Mouse (Mus musculus) lung, postnatal 0 days (tissue): ENCODE data around the gene Fam155a. TPM values are rescaled to one million over a fixed set of nuclear protein-coding genes. Genes with fewer than 3 reads are reported as not detected.
A peak's percentile ranks its signal among the peaks of the same experiment; 100 is the strongest.

ENCODE experiments used
- ATAC-seq: fragments of 200-750 bp; cut with Nextera tagmentation; 2 replicates; pipeline ENCODE4 v1.8.0; 2017; ENCODE audit warnings: moderate library complexity
- DNase-seq: peaks from one replicate; pipeline ENCODE4 v3.0.0-alpha.2; 2016; ENCODE audit warnings: low spot score
- H3K27ac ChIP-seq: fragments of 300-500 bp; sonication (generic); 2 replicates; pipeline ENCODE4 v1.5.1; 2014; ENCODE audit warnings: antibody characterized with exemption, mild to moderate bottlenecking, low read length, mixed read lengths
- H3K27me3 ChIP-seq: fragments of 300-500 bp; sonication (generic); replicated peaks from 2 replicates; pipeline ENCODE4 v1.6.1; 2014; ENCODE audit warnings: low read length, mixed read lengths; ENCODE audit not compliant: insufficient read depth
- H3K36me3 ChIP-seq: fragments of 300-500 bp; sonication (generic); 2 replicates; pipeline ENCODE4 v1.6.1; 2014; ENCODE audit warnings: low read length, mixed read lengths; ENCODE audit not compliant: insufficient read depth
- H3K4me1 ChIP-seq: fragments of 300-500 bp; sonication (generic); 2 replicates; pipeline ENCODE4 v1.6.1; 2014; ENCODE audit warnings: antibody characterized with exemption, low read depth, low read length, mixed read lengths; ENCODE audit not compliant: insufficient read depth
- H3K4me2 ChIP-seq: fragments of 300-500 bp; sonication (generic); replicated peaks from 2 replicates; pipeline ENCODE4 v1.6.1; 2014; ENCODE audit warnings: low read depth, mild to moderate bottlenecking, low read length, moderate library complexity, mixed read lengths
- H3K4me3 ChIP-seq: fragments of 300-500 bp; sonication (generic); 2 replicates; pipeline ENCODE4 v1.5.1; 2014; ENCODE audit warnings: low read depth, low read length
- H3K9ac ChIP-seq: fragments of 300-500 bp; sonication (generic); replicated peaks from 2 replicates; pipeline ENCODE4 v1.6.1; 2014; ENCODE audit warnings: low read depth, mild to moderate bottlenecking
- H3K9me3 ChIP-seq: fragments of 300-500 bp; sonication (generic); 2 replicates; pipeline ENCODE4 v1.6.1; 2016; ENCODE audit warnings: low read length, mixed read lengths
- CTCF ChIP-seq: IDR thresholded peaks from 2 replicates; pipeline ENCODE4 v1.5.1; 2016; ENCODE audit warnings: antibody characterized with exemption, mild to moderate bottlenecking
- EP300 ChIP-seq: IDR thresholded peaks from 2 replicates; pipeline ENCODE4 v1.6.1; 2016; ENCODE audit warnings: antibody characterized with exemption, mild to moderate bottlenecking, control low read depth
- WGBS: fragments of 180-500 bp; shearing (Covaris S2); extraction: QIAGEN DNeasy Blood & Tissue Kit; methylation state at CpG from one replicate; pipeline ENCODE4 v1.1.7; 2014; 5-methylcytosine and 5-hydroxymethylcytosine counted together
- polyA plus RNA-seq: library from polyadenylated mRNA; unstranded; fragments of >200 nt; fragmentation: Nextera tagmentation; extraction: Ambion mirVana; gene quantifications from 2 replicates; pipeline ENCODE4 v1.2.1, GENCODE M21; 2015

The Fam155a gene
- polyA plus RNA-seq, 1 experiment from 2014 or later, result 0.11 TPM

GRCm38 (mm10) chr8:9347163-9347562 is 423.8 kb downstream of the Fam155a start:
- ATAC-seq (peak; percentile 83), DNase-seq (peak; percentile 28)
- Histone ChIP-seq H3K9ac (no peak overlapping the region), H3K4me2 (no peak overlapping the region), H3K27ac (peak overlapping the region; percentile 43; the same call in 1 of the 2 replicates), H3K4me1 (no peaks in the 10 kb centered on the region), H3K9me3 (no peaks in the 10 kb centered on the region), H3K27me3 (no peaks in the 10 kb centered on the region), H3K4me3 (no peak overlapping the region), H3K36me3 (no peaks in the 10 kb centered on the region)
- TF ChIP-seq EP300, result peak; percentile 66
- no peak for TF ChIP-seq CTCF
- WGBS, result 54% methylated on average over 4 of the region's 4 CpGs

DNA sequence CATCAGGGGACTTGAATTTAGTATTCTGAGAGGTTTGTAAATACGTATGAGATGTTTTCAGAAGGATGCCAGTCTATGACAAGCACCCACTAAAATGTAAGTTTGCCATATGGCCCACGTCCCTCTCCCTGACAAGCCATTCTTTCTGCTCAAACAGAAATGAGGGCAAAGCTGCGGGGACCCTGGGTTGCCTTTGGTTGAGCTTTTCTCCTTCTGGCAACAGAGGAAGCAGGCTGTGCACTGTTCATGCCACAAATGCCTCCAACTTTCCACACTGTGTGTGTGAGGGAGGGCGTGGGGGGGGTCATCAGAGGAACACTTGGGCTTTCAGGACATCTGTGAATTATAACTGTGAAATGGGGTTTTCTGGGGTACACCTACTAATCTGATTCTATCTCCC is 426.8 kb downstream of the Fam155a start:
- Histone ChIP-seq H3K9me3 (no peaks in the 10 kb centered on the region), H3K36me3 (no peaks in the 10 kb centered on the region), H3K4me3 (no peak overlapping the region), H3K9ac (no peak overlapping the region), H3K27ac (no peak overlapping the region), H3K4me2 (no peak overlapping the region), H3K4me1 (no peaks in the 10 kb centered on the region), H3K27me3 (no peaks in the 10 kb centered on the region)
- WGBS, result 70% methylated on average over 4 of the region's 4 CpGs
- DNase-seq (no peak), ATAC-seq (no peak)
- TF ChIP-seq EP300, result no peak

DNA sequence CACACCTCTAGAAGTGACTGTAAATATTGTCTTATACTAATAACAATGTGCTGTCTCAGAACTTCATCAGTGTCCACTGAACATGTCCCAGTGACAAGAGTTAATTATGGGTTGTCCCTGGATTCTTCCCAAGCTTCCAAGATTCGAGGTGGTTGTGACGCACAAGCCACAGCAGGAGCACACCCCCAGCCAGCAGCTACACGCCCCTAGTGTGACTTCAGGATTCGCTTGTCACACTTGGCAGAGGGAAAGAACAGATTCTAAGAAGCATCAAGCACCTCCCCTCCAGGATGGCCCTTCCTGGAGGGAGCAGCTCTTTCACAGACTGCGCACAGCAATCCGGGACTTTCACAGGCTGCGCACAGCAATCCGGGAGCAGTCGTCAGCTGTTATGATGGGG is 428.0 kb downstream of the Fam155a start:
- no peak for DNase-seq
- 62% methylated on average over 9 of the region's 9 CpGs for WGBS
- no peak for ATAC-seq
- H3K9ac ChIP-seq, result no peak overlapping the region
- TF ChIP-seq CTCF (no peak), EP300 (no peak)
- no peaks in the 10 kb centered on the region for H3K9me3 ChIP-seq
- H3K4me3 ChIP-seq, result no peak overlapping the region
- no peaks in the 10 kb centered on the region for H3K36me3 ChIP-seq
- H3K4me2 ChIP-seq, result no peak overlapping the region
- no peaks in the 10 kb centered on the region for H3K4me1 ChIP-seq
- H3K27ac ChIP-seq, result no peak overlapping the region
- no peaks in the 10 kb centered on the region for H3K27me3 ChIP-seq

DNA sequence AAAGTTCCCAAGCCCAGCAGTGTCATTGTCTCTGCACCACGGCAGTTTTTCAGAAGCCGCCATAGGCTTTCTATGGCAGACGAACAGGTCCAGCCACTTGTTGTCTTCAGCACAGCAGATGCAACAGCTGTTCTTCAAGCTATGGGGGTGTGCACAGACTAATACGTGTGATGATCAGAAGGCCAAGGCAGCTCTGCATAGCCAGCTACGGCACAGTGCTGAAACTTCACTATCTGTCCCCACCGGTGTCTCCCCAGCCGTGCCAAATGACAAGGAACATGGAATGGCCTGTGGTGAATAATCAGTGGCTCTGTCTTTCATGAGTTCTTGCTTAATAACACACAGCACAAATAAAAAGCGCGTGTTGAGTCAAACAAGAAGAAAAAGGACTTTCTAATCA is 428.4 kb downstream of the Fam155a start:
- Histone ChIP-seq H3K4me2 (no peak overlapping the region), H3K27me3 (no peaks in the 10 kb centered on the region), H3K4me1 (no peaks in the 10 kb centered on the region), H3K4me3 (no peak overlapping the region), H3K36me3 (no peaks in the 10 kb centered on the region), H3K27ac (no peak overlapping the region), H3K9me3 (no peaks in the 10 kb centered on the region), H3K9ac (no peak overlapping the region)
- DNase-seq (no peak), ATAC-seq (no peak)
- TF ChIP-seq EP300 (no peak), CTCF (no peak)
- WGBS, result 46% methylated on average over 9 of the region's 9 CpGs

GRCm38 (mm10) chr8:9337905-9338304 is 433.1 kb downstream of the Fam155a start:
- Histone ChIP-seq H3K9ac (no peak overlapping the region), H3K9me3 (no peaks in the 10 kb centered on the region), H3K4me1 (no peaks in the 10 kb centered on the region), H3K27me3 (no peaks in the 10 kb centered on the region), H3K36me3 (no peaks in the 10 kb centered on the region), H3K4me3 (no peak overlapping the region), H3K4me2 (no peak overlapping the region), H3K27ac (no peak overlapping the region)
- no peak for DNase-seq
- 85% methylated on average over 8 of the region's 8 CpGs for WGBS
- TF ChIP-seq CTCF (no peak), EP300 (no peak)
- no peak for ATAC-seq

- Histone ChIP-seq H3K9ac (no peak overlapping the region), H3K27me3 (no peaks in the 10 kb centered on the region), H3K9me3 (no peaks in the 10 kb centered on the region), H3K4me1 (no peaks in the 10 kb centered on the region), H3K4me2 (no peak overlapping the region), H3K36me3 (no peaks in the 10 kb centered on the region), H3K4me3 (no peak overlapping the region), H3K27ac (no peak overlapping the region)
- DNase-seq (no peak), ATAC-seq (no peak)
- TF ChIP-seq EP300 (no peak), CTCF (no peak)
- WGBS, result 64% methylated on average over 6 of the region's 6 CpGs
Observed at GRCm38 (mm10) chr8:9335933-9336303, 435.0 kb downstream of the Fam155a start.

DNA sequence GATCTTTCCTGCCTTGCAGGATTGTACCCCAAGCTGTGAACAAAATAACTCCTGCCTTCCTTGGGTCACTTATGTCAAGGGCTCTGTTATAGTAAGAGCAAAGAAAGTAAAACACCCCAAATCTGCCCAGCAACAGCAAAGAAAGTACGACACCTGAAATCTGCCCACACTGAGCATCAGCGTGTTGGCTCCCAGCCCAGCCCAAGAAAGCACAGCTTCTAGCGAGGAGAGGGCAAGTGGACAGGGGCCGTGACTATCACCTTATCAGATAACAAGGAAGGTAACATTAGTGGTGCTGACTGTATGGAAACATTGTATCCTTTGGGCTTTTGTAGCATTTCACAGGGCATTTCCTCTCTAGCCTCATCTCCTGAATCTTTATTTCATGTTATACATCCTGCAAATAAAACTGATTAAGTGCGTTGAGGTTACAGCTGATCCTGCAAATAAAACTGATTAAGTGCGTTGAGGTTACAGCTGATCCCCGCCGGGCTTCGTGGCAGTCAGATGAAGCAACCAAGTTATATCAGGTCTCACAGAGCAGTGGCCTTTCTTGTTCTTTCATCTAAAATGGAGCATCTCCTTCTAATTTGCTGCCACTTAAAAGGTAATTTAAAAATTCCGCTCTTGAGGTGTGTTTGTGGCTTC is 435.6 kb downstream of the Fam155a start:
- no peak overlapping the region for H3K4me3 ChIP-seq
- H3K27me3 ChIP-seq, result no peaks in the 10 kb centered on the region
- no peak overlapping the region for H3K9ac ChIP-seq
- H3K36me3 ChIP-seq, result no peaks in the 10 kb centered on the region
- H3K27ac ChIP-seq, result no peak overlapping the region
- no peaks in the 10 kb centered on the region for H3K9me3 ChIP-seq
- DNase-seq (no peak), ATAC-seq (no peak)
- no peak for TF ChIP-seq CTCF
- TF ChIP-seq EP300, result no peak
- no peak overlapping the region for H3K4me2 ChIP-seq
- WGBS, result 53% methylated on average over 10 of the region's 10 CpGs
- no peaks in the 10 kb centered on the region for H3K4me1 ChIP-seq
